Mouse (Mus musculus) C2C12 (cell line): ENCODE data around the gene Atad5.

Experiments
- CEBPB ChIP-seq: IDR thresholded peaks from one replicate; pipeline ENCODE4 v1.6.1; 2011; ENCODE audit warnings: low read depth, mild to moderate bottlenecking, control low read depth, moderate library complexity
- CTCF ChIP-seq: IDR thresholded peaks from one replicate; pipeline ENCODE4 v1.5.1; 2011; ENCODE audit not compliant: control insufficient read depth, insufficient read depth, insufficient read length
- FOSL1 ChIP-seq: IDR thresholded peaks from one replicate; pipeline ENCODE4 v1.8.0; 2011; ENCODE audit warnings: mild to moderate bottlenecking, low read length; ENCODE audit not compliant: poor library complexity, insufficient read depth, severe bottlenecking
- MAX ChIP-seq: IDR thresholded peaks from one replicate; pipeline ENCODE4 v1.6.1; 2011; ENCODE audit warnings: mild to moderate bottlenecking, control low read depth
- MYOD1 ChIP-seq: IDR thresholded peaks from one replicate; pipeline ENCODE4 v1.6.1; 2011; ENCODE audit warnings: low read depth; ENCODE audit not compliant: control insufficient read depth, insufficient read length
- MYOG ChIP-seq: IDR thresholded peaks from one replicate; pipeline ENCODE4 v1.6.1; 2011; ENCODE audit not compliant: control insufficient read depth, insufficient read length; ENCODE audit errors: extremely low read depth
- USF1 ChIP-seq: IDR thresholded peaks from one replicate; pipeline ENCODE4 v1.6.1; 2011; ENCODE audit warnings: low read depth, mild to moderate bottlenecking, control low read depth, moderate library complexity

GRCm38 (mm10) chr11:80080381-80080825 is 8.8 kb upstream of the Atad5 start:
- TF ChIP-seq MAX: no peak
- no peak for TF ChIP-seq CTCF
- no peak for TF ChIP-seq MYOD1
- no peak for TF ChIP-seq FOSL1
- TF ChIP-seq USF1: no peak
- no peak for TF ChIP-seq CEBPB
- no peak for TF ChIP-seq MYOG
